Mouse (Mus musculus): ENCODE results near the gene Plet1.

DNA sequence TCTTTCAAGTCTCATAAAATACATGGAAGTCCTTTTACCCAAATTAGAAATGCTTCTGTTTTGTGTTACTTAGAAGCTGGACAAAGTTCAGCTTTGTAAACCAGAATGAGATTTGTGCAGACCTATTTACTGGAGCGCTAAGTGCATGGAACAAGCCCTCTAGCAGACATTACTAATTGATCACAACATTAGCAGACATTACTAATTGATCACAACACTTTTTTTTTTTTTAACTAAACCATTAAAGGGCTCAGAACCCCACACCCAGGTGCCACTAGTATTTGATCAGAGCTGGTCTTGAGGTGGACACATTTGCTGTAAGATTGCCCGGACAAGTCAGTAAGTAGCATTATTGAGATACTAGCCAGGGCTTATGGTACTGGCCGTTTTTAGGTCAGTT lies 39.5 kb downstream of the Plet1 start:
- no peak for TF ChIP-seq POLR2A (IDR thresholded peaks at IDR 0.05; ENCODE audit: borderline replicate concordance, low read depth, low read length)
- TF ChIP-seq CTCF (IDR thresholded peaks at IDR 0.05; ENCODE audit: low read depth, low read length): no peak
